Mouse (Mus musculus): ENCODE data around the gene Gm3409.
"Not testable (repeated sequence)": the region's sequence is repeated elsewhere in the genome, so short reads cannot be mapped to it uniquely, and the experiment has no call there.

DNA sequence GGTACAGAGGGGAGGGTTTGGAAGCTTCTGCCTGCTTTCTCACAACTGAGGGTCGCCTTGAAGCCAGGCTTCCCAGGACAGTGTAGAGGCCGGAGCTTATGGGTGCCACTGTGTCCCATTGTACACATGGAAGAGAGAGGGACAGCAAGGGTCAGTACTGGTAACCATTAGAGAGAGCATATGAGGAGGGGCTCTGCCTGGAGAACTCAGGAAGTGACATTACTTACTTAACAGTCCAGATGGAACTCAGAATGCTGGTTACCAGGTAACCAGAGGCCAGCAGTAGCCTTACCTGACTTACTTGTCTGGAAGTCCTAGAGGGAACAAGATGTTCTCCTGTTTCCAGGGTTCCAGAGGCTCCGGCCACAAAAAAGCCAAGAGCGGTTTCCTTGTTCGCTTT lies 23.6 kb upstream of the Gm3409 start, which contains the start of gene Gm3402:
- not testable (repeated sequence) for TF ChIP-seq CTCF (conservative IDR thresholded peaks at IDR 0.05; ENCODE audit: low read length); POU5F1 (IDR thresholded peaks at IDR 0.05; ENCODE audit: borderline replicate concordance, low read length)
